Mouse (Mus musculus): Measurements from ENCODE around the gene 2310030G06Rik.
A peak's percentile ranks its signal among the peaks of the same experiment; 100 is the strongest.

The 2310030G06Rik gene

DNA sequence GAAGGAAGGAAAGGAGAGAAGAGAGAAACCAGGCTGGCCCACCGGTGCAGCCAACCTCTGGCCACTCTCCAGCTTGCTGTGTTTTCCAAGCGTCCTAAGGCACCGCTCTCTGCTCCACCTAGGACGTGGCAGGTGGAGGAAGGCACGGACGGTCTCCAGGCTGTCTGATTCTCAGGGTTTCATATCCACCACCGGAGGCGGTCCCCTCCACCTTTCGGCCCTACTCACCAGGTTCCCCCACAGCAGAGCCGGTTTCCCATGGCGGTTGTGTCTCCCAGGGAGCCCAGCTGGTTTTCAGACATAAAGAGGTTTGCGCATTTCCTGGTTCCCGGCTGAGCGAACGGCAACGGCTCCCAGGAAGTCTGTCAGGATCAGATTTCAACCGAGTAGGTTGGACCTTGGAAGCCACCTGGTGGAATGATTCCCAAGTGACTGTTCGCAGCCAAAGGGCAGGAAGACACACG, at the start of gene 2310030G06Rik:
2310030G06Rik (minus strand) TSS at position 323 of the 464 bp plus-strand sequence.
- no peak for DNase-seq

DNA sequence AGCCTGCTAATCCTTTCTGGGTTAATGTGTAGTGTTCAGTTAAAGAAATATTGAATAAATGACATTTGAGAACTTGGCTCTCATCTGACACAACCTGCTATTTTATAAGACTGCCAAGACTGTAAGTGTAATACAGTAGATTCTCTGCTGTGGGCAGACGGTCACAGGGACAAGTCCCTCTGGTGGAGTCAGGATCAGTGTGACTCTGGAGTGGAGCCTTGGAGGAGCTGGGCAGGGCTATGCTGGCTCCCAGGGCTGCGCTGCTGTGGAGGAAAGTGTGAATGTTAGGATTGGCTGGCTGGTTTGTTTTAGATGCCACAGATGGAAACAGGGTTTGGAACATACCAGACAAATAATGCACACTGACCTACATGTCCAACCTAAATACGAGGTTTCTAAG, 48.9 kb upstream of the 2310030G06Rik start:
- DNase-seq = no peak

DNA sequence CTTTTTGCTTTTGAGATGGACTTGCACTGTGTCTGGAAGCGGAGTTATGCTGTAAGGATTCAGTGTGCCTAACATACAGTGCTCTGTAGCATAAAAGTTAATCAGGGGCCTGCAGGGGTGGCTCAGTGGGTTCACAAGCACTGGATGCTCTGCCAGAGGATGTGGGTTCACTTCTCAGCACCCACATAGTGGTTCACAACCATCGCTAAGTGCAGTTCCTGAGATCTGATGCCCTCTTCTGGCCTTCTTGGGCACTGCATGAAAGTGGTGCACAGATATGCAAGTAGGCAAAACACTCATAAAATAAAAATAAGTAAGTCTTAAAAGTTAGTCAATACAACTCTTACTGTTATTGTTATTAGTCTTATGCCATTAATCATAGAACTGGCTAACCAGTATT, 35.8 kb upstream of the 2310030G06Rik start:
- DNase-seq = peak; percentile 69 to 73

DNA sequence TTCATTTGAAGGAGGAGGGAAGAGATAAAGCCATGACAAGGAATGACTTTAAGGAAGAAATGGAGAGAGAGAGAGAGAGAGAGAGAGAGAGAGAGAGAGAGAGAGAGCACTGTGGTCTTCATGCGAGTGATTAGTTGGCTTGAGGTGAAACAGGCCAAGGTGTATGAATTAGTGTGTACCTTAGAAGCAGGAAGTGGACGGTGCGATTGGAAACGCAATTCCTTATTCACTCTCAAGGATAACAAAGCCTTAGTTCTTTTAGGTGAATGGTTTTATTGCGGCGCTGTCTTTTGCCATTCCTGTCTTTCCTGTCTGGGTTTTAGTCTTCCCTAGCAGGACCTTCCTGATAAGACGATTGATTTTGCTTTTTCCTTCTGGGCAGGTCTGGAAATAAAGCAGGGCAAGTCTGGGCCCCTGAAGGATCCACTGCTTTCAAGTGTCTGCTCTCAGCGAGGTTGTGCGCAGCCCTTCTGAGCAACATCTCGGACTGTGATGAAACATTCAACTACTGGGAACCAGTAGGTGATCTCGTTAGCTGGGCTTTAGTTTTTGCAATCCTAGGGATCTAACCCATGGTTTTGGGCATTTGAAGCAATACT, 29.9 kb upstream of the 2310030G06Rik start:
- DNase-seq = no peak

DNA sequence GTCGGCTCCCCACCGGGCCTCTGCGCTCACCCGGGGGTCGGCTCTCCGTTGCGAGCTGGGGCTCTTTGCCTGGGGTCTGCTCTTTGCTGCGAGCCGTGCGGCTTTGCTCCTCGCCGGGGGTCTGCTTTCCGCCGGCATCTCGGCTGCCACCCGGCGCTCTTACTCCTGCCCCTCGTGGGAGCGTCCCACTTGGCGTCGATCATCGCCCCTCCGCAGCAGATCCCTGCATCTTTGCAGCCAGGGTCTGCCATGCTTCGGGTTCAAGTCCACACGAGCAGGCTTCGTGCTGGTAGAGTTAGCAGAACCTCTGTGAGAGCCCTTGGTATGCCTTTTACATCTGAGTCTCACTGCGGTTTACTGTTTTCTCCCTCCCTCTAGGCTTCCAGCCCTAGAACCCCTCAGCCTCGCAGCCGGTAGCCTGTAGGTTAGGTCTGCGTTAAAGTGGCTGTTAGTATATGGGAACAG, 29.4 kb upstream of the 2310030G06Rik start:
- DNase-seq = peak in 1 of 2 experiments; percentile 32

DNA sequence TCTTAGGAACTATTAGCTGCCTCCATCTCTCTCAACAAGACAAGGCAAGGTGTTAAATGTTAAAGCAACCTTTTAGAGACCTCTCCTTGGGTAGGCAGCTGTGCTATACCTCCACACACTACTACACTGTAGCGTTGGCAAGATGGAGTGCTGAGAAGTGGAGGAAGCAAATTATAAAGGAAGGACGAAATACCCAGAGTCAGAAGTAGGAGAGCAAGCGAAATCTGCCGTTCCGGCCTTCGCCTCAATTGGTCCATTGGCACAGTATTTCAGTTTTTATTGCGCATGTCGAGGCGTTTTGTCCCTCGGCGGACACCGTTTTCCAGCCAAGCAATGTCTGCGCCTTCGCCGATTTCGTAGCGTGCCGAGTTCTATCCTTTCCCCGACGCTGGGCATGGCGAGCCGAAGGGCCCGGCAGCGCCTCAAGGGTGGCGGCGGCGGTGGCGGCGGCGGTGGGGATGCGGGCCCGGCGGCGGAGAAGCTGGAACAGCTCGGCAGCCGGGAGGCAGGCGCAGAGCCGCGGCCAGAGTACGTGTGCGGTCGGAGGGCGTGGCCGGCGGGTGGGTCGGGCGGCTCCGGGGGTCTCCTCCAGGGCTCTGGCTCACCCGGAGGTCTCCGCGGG, 28.8 kb upstream of the 2310030G06Rik start, which contains the start of the genes Alg9 and 1110032A03Rik:
Alg9 (plus strand) TSS at position 29 of the 622 bp plus-strand sequence.
1110032A03Rik (minus strand) TSS at position 530 of the 622 bp plus-strand sequence.
- peak; percentile 80 to 81 for DNase-seq

DNA sequence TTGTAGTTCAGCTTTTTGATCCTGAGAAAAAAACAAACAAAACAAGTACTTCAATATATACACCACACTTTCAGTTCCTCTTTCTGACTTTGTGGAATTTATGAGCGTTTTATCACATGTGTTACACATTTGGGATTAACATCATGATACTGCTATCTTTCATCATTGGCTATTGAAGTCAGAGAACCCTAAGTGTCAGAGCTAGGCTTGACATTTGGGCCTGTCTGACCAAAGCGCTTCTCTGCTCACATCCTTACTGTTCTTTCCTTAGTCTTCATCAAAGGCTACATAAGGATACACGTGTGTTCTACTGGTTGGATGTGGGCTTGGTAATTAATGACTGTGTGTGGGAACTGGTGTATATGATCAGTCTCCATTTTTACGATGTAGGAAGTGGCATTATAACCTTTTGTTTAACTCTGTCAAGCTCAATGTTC, 27.7 kb upstream of the 2310030G06Rik start:
- DNase-seq = peak; percentile 50 to 55

DNA sequence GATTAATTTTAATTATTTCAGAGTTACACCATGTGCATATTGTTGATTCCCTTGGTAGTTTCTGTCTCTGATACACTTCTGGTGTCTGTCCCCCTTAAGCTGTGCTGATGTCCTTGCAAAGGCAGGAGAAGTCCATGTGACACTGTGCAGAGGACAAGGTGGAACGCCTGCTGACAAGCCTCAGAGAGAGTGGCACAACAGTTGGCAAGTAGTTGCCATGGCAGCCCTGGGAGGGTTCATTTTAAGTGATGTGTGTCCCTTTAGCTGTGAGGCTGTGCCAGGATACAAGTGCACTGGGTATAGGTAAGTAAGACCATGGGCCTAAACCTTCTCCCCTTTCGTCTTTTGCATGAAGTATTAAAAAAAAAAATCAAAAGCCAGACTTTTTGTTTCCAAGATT, 23.7 kb upstream of the 2310030G06Rik start:
- no peak for DNase-seq

DNA sequence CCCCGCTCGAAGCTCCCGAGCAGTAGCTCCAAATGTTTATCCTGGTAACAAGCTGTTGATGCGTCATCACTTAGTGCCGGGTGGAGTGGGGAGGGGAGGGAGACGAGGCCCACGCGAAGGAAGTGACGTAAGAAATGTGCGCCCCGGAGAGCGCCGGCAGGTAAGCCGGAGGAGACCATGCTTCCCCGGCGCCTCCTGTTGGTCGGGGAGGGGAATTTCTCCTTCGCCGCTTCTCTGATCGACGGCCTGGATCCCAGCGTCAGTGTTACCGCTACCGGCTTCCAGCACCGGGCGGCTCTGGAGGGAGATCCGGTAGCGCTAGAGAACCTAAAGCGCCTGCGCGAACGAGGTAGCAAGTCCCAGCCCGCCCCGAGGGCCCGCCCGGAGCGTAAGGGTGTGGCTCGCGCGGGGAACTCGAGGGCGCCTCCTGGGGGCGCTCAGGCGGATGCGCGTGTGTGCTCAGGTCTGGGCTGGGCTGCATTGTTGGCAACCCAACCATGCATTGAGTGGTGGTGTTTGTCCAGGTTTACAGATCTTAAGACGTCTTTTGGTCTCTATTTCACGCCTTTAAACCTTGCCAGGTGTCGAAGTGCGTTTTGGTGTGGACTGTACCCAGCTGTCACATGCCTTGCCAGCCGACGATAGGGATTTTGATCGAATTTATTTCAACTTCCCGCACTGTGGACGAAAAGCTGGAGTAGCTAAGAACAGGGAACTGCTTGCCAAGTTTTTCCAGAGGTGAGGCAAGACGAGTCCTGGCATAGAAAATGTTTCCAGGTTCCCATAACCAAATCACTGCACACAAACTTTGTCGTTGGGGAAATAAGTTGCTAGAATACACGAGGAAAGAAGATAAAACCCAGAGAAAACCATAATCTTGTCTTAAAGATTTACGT, 22.0 kb upstream of the 2310030G06Rik start, which contains the start of gene Fdxacb1:
Fdxacb1 (plus strand) TSS at position 130 of the 896 bp plus-strand sequence.
- DNase-seq = peak; percentile 98

DNA sequence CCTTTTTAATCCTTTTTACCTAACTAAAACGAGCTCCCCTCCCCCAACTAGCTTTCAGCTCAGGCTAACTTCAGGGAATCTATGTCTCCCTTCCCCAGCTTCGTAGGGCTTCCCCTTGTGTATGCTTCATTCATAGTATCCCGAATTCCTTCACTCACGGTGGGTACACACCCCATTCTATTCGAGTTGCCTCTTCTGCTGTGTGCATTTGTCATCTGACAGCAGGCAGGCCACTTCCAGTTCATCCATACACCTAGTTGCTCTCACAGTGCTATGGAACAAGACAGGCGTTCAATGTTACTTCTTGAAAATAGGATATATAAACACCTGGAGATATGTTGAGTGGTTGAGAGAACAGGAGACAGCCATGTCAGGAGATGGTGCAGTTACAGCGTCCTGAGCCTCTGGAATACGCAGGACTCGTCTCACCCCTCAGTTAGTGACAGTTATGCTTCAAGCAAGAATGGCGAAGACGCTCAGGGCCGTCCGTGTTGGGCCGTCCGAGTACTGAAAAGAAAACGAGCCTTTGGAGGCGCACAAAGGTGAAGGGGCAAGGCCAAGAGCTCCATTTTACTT, 21.3 kb upstream of the 2310030G06Rik start:
- DNase-seq = no peak

DNA sequence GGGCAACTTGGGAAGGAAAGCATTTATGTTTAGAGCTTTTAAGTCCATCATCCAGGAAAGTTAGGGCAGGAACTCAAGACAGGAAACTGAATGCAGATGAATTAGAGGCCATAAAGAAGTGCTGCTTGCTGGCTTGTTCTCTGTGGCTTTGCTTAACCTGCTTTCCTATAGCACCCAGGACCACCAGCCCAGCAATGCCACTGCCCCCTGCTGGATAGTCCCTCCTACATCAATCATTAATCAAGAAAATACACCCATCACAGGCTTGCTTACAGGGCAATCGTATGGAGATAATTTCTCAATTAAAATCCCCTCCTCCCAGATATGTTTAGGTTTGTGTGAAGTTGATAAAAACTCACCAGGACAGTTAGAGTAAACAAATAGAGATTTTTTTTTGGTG, 17.0 kb upstream of the 2310030G06Rik start:
- DNase-seq = peak; percentile 32 to 51

DNA sequence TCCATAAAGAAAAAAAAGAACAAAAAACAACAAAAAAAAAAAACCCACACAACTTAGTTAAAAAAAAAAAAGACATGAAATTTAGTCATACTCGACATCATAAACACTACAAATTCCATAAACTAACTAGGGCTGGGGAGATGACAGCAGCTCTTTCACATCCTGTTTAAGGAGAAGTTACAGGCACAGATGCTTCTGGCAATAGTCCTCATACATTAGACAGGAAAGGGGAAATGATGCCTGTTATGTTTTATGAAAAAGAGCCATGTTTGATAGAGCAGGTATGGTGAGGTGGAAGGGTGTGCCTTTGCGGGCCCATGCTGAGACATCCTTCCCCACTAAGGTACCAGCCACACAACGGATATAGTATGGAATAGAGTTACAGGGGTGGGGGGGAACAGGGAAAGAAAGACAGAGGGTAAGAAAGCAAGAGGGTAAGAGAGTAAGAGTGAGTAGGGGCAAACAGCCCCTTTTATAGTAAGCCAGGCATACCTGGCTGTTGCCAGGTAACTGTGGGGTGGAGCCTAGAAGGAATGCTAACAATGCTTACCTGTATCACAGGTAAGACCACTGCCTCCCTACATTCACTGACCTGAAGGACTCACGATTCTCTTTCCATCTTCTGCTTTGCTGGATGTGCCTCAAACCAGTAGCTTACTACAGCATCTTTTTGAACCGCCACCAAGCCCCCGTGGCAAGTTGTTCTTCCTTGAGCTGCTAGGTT, 15.3 kb upstream of the 2310030G06Rik start:
- no peak for DNase-seq

DNA sequence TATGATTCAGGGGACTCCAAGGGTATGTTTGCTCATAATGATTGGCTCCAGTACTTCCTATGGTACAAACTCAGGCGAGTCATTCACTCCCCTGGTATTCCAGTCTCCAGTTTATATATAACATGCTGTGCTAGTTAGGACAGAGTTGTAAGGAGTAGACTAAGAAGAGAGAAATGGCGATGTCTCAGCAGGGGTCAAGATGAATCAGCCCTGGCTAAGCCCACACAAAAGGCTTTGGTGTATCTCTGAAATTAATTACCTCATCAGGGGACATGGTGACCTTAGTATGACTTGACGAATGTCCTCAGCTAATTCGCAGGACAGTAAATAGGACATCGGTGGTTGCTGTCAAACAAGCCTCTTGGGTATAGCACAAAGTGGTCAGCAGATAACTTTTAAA, 10.4 kb upstream of the 2310030G06Rik start:
- no peak for DNase-seq

DNA sequence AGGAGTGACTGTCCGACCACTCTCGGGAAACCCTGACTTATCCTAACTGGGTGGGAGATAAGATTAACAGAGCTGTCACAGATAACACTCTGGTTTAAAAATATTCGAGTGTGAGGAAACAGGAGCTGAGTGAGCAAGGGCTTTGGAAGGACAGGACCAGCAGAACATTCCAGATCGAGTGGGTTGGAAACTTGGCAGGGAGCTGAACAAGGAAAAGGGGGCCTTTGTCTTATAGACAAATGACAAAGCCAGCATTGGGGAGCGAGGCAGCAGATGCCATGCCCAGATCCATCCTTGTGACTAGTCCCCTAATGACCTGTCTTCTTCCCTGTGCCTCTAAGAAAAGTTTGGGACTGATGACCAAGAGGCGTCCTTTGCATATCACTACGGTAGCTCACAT, 7.6 kb upstream of the 2310030G06Rik start:
- no peak for DNase-seq

DNA sequence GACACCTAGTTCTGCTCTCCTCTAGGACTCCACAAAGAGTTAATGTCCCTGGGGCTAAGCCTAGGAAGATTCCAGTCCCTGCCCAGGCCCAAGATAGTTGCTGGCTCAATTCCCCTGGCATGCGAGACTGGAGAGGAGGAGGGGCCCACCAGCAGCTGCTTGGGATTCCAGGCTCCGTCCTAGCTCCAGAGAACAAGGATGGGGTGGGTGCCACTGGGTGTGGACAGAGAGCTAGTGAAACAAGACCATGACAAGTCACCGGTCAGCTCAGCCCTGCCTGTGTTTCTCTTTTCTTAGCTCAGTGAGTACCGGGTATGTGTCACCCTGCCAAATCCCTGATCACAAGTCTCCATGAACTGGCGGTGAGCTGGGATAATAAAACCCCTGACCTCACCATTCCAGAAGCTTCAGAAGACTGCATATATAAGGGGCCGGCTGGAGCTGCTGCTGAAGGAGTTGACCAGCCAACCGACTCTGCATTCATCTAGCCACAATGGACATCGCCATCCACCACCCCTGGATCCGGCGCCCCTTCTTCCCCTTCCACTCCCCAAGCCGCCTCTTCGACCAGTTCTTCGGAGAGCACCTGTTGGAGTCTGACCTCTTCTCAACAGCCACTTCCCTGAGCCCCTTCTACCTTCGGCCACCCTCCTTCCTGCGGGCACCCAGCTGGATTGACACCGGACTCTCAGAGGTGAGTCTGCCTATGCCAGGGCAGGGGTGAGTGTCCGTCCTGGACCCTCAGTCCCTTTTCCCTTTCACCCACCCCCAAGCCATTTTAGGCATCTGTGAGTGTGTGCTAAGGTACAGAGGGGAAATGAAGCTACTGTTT, 6.7 kb upstream of the 2310030G06Rik start:
- no peak for DNase-seq

DNA sequence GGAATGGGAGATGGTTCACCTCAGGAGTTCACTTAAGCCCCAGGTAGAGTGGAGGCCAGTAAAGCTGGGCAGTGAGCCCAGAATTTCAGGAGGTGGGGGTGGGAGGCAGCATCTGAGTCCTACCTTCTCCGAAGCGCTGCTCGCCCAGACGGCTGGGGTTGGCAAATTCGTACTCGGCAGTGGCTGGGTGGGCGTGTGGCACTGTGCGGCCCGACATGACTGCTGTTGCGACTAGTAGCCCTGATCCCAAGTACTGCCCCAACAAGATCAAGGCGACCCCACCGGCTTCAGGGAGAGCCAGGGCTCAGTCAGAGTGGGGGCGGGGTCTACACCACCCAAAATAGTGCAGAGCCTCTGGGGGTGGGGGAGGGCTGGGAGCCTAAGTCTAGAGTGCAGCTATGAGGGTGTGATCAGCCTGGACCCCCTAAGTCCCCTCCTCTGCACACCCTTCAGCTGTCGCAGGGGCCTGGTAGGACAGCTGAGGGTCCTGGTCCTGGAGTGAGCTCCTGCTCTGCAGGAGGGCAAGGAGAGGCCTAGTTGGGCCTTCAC, 5.8 kb upstream of the 2310030G06Rik start, which contains the start of gene Hspb2:
Hspb2 (minus strand) TSS at position 301 of the 549 bp plus-strand sequence.
- DNase-seq = no peak

DNA sequence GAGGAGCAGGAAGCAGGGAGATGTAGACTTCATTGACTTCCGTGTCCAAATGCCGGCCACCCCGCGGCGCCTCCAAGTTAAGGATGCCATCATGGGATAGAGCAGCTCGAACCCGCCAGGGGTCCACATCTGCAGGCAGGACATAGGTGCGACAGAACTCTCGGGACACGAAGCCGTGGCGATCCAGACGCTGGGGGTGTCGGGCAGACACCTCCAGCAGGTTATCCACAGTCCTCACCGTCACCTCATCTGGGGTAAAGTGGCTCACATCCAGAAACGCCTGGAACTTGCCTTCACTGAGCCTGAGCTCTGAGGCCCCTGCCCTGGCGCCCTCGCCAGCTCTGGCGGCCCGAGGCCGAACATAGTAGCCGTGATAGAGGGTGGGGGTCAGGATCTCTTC, 5.0 kb upstream of the 2310030G06Rik start, which contains the start of gene Cryab:
Cryab (plus strand) TSS at position 3 of the 400 bp plus-strand sequence.
- no peak for DNase-seq

DNA sequence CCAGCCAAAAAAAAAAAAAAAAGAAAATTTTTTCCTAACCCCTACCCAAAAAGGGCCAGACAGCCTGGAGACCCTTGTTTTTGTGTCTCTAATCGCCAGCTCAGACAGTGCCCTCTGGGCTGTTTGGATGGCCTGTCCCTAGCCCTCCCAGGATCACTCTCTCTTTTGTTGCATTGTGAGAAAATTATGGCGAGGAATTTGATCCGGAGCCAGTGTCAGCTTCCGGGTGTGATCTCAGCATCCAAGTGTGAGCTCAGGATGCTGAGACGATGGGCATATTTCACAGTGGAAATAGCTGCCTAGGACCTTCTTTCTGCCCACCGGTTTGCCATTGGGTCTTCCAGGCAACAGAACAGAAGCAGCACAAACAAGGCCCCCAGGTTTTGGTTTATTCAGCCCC, 4.4 kb upstream of the 2310030G06Rik start:
- DNase-seq = no peak

DNA sequence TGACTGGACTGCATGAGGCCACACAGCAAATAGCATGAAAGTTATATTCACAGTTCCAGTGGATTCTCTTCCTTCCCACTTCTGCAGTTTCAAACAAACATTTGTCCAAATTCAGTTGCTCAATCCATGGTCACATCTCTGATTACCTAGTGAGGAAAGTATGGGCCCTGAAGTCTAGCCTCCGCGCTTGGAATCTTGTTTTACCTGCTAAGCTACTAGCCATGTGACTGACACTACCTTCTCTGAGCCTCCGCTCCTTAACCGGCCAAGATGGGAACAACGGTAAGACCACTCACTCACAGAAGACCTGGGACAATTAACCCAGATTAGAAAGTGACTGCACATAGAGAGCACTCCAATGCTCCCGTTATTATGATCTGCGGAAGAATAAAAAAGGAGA, 530 bp downstream of the 2310030G06Rik start:
- DNase-seq = no peak

DNA sequence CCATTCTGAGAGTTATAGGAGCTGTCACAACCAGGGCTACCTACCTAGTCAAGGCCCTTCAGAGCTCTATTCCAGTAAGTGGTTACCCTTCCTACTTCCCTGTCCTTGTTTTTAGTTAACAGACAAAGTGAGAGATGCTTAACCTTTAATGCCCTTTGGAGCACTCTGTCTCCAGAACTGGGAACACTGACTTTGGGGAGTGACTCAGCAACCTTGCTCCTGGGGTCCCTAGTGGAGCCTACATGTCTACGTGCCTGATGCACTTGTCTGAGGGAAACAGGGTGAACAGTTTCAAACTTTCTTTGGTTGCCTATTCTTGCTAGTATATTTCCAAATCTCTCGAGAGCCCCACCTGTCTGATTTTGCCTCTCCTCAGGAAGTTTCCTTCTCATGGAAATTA, 3.6 kb downstream of the 2310030G06Rik start:
- DNase-seq = no peak

DNA sequence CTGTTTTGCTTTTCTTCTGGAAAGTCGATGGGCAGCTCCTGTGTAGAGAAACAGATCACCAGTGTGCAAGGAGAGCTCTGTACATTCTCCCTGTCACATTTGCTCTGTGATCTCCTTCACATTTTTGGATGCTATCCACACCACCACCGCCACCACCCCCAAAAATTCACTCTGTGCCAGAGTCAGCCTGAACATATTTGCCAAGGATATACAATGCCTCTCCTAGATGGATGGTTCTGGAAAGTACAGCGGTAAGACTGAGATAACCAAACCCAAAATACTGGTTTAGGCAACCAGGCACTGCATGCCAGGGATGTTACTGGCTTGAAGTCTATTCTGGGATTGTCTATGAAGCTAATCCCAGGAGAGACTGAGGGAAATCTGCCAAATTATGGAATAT, 4.1 kb downstream of the 2310030G06Rik start:
- DNase-seq = no peak
